Mouse (Mus musculus) adrenal gland (tissue): Measurements from ENCODE around the gene Klc1.
"Not testable (repeated sequence)": the region's sequence is repeated elsewhere in the genome, so short reads cannot be mapped to it uniquely, and the experiment has no call there.

Experiments
- intact Hi-C: fragments of 180-260 bp; cut with DNase I; formaldehyde crosslinking; loops from one replicate; pipeline ENCODE4 v1.15.1; 2025
- long read RNA-seq, 2 experiments: library from polyadenylated mRNA; unstranded; transcript quantifications; one replicate each; pipeline ENCODE4 v2.0.0; 2020; ENCODE audit warnings: borderline replicate concordance in 1 of 2; ENCODE audit not compliant: insufficient replicate concordance in 1 of 2

Klc1 gene
- long read RNA-seq, experiment 1, transcript Klc1-209 (2 exons, 968 nt): major isoform, 5 of 45 reads
- long read RNA-seq, experiment 1, partial matches to known transcripts: 5 of 45 reads
- long read RNA-seq, experiment 1, other reads (novel, unspliced or antisense): 27 of 45 reads
- long read RNA-seq, experiment 2, transcript Klc1-201 (16 exons, 2,504 nt): major isoform, 6 of 43 reads
- long read RNA-seq, experiment 2, partial matches to known transcripts: 6 of 43 reads
- long read RNA-seq, experiment 2, other reads (novel, unspliced or antisense): 25 of 43 reads

DNA sequence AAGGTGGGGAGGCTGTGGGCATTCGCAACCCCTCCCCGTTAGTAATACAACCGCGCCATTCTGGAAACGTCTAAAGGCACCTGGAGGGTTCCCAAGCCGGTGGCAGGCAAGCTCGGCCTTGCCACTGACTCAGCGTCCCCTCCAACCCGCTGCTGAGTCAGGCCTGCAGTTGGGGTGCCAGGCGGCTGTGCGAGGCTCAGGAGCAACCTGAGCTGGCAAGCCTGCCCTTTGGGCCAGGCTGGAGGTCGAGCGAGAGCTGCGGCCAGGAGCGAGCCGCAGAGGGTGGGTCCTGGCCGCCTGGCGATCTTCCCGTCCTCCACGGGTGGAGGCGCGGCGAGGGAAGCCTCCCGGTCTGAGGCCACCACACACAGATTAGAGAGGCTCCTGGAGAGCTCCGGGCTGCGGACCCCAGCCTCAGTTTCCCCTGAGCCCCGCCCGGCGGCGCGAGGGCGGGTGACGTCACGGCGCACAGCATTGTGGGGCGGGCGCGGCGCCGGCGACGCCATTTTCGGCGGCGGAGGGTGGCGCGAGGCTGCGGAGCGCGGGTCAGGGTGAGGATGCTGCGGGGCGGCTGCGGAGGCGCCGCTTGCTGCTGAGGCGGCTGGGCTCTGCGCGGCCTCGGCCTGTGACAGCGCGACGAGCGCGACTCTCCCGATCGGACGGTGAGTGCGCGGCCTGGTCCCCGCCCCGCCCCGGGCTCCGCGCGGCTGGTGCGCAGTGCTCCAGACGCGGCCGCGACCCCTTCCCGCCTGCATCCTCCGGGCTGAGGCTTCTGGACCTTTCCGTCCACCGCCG, at the start of gene Klc1:
Klc1 (plus strand) TSS at position 469 of the 795 bp plus-strand sequence.
- intact Hi-C loops: no loop called here

DNA sequence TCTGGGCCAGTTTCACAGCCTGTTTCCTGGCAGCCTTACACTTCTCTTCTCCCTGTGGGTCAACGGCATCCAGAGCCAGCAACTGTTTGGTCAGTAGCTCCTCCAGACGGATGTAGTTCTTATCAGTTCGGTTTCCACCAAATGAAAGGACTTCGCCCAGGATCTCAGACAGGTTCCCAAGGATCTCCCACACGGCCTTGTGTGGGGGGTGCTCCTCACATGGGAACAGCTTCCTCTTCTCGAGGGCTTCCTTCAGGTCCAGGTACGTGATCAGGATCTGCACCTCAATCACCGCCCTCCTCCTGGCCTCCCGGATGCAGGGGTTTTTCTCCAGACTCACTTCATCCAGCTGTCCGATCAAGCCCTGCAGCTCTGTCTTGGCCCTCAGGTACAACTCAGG, 48.6 kb upstream of the Klc1 start:
- intact Hi-C loops: no loop called here

DNA sequence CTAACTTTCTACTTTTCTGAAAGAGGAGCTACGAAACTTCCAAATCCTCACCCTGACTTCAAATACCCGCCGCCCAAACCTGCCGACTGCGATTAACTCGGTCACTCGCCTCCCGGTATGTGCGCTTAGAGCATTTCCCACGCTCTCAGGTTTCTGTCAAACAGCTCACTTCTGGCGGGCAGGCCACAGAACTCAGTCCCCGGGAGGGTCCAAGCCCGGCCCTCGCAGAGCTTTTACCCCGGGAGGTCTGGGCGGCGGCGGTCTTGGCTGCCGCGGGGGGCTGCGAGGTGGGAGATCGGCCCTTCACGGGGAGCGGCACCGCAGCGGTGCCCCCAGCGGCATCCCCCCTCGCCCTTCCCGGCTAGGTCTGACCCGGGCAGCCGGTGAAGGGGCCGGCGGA, 46.2 kb upstream of the Klc1 start:
- intact Hi-C loops: no loop called here

DNA sequence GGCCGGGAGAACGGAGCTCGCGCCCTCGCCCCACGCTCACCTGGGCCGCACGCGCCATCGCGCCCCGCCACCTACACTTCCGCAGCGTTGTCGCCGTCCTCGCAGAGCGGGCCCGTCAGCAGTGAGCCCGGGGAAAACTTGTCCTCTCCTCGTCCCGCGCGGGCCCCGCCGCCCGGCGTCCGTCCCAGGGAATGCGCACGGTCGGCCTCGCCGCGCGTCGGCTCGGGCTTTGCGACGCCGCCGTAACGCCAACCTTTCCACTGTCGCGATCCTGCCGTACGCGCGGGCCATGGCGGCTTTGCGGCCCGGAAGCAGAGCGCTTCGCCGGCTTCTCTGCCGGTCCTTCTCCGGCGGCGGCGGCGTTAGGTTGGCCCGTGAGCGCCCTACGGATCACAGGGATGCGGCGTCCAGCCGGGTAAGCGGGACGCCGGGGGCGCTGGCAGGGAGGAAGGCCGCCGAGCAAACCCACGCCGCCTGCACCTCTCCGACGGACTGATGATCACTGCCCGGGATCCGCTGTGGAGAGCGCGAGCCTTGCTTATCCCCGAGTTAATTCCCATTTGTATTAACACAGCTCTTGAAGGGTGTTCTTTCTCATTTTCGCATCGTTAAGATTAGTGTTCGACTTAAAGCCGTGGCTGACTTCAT, 45.5 kb upstream of the Klc1 start, which contains the start of the genes Bag5 and Apopt1:
Bag5 (minus strand) TSS at position 254 of the 648 bp plus-strand sequence.
Apopt1 (plus strand) TSS at position 258 of the 648 bp plus-strand sequence.
- intact Hi-C loops: no loop called here

DNA sequence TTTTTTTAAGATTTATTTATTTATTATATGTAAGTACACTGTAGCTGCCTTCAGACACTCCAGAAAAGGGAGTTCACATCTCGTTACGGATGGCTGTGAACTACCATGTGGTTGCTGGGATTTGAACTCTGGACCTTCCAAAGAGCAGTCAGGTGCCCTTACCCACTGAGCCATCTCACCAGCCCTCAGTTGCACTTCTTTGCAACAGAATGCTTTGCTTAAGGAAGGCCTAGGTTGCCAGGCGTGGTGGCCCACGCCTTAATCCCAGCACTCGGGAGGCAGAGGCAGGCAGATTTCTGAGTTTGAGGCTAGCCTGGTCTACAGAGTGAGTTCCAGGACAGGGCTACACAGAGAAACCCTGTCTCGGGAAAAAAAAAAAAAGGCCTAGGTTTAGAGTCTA, 44.8 kb upstream of the Klc1 start:
- intact Hi-C loops: not testable (repeated sequence)

DNA sequence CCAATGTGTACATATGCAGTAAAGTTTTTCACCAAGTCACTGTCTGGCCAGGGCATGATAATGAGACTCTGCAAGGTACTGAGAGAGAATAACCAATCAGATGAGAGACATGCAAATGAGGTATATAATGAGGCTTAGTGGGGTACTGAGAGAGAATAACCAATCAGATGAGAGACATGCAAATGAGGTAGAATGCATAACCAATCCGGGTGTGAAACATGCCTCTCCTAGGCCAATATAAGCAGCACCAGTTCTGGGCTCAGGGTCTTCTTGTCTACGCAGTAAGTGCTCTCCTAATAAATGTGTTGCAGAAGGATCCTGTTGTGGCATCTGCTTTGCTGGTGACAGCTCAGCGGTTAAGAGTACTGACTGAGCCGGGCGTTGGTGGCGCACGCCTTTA, 42.1 kb upstream of the Klc1 start:
- intact Hi-C loops: no loop called here

DNA sequence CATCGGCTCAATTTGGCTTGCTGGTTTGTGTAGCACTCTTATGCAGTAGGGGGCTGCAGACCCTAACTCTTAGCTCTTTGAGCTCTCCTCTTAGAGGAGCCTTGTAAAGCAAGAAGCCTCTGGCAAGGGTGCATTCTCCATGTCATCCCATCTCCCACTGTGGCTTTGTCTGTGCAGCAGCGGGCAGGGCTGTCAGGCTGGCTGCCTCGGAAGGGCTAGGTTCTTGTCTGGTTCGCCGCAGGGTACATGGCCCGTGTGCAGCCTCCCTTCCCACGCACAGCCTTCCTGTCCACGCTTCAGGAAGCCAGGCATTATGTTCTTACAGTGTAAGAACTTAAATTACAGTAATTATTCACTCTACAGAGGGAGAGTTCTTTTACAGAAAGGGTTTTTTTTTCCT, 40.0 kb upstream of the Klc1 start:
- intact Hi-C loops: no loop called here

DNA sequence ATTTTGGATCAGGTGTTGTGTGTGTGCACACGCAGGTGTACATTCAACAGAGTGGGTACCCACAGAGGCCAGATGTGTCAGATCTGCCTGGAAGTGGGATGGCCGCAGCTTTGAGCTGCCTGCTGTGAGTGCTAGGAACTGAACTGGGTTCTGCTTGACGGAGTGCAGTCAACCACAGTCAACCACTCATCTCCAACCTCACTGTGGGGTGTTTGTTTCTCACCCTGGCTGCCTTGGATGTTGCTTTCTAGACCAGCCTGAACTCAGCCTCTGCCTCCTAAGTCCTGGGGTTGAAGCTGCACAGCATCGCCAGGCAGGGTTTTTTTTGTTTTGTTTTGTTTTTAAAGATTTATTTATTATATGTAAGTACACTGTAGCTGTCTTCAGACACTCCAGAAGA, 38.4 kb upstream of the Klc1 start:
- intact Hi-C loops: no loop called here

DNA sequence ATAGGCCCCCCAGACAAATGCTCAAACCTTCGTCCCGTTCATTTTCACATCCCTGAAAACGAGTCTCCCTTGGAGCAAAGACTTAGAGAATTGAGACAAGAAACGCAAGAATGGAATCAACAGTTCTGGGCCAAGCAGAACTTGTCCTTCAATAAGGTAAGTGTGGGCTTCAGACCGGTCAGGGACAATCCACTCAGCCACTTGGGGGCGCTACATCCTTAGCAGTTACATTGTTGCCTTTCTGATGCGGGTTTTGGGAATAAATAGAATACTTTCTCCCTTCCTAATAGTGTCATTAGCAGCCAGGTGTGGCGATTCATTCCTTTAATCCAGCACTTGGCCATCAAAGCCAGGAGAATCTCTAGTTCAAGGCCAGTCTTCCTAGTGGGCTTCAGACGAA, 36.0 kb upstream of the Klc1 start:
- intact Hi-C loops: no loop called here

DNA sequence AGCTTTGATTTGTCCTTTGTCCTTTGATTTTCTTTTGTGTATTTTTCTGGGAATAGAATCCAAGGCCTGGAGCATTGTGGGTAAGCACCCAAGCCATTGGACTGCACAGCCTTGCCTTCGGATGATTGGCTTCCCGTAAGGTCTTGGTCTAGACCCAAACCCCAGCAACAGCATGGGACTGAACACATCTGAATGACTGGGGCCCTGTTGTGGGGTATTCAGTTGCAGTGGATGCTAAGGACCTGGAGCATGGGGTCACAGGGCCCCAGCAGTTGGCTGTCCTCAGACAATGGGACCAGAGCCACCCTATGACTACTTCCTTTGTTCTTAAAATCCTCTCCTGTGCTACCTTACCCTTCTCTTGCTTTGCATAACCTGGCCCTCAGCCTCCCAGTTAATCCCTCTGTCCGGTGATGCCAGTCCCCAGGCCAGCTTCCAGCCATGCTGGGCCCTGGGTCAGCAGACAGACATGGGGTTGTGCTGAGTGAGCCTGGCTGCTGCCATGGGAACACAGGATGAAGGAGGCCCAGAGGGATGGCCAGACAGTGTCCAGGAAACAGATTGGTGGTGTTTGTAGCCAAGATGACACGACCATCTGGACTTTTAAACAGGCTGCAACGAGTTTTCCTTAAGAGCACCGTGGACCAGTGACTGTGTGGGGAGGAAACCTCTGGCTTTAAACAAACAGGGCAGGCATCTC, 33.9 kb upstream of the Klc1 start:
- intact Hi-C loops: no loop called here

DNA sequence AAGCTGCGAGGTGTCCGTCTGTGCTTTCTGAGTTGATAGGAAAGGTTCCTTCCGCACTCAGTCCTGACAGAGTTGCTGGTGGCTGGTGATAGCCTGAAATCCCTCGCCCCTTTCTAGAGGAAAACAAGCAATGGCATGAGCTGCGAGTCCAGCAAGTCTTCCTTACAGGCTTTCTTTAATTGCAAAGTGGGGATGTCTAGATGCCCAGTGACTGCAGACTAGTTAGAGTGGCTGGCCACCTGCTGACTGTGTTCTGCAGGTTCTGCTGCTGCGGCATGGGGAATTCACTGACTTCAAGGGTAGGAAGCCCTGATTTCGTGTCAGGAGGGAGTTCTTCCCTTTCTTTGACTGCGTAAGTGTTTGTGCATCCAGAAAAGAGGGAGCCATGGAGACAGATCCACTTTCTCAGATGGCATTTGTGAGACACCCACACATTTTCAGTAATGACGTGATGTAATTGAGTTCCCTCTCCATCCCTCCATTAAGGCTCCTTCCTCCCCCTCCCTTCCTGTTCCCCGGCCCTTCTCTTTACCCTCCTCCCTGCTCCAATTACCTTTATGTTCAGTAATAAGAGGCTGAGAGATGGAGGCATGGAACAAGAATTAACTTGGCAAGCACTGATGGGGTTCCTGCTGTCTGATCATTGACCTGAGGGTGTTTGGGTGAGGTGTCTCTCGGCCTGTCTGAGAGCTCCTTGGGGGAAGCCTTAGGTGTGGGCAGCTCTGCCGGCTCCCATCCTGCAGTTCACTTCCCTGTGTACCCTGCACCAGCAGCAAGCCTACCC, 33.1 kb upstream of the Klc1 start:
- intact Hi-C loops: no loop called here

DNA sequence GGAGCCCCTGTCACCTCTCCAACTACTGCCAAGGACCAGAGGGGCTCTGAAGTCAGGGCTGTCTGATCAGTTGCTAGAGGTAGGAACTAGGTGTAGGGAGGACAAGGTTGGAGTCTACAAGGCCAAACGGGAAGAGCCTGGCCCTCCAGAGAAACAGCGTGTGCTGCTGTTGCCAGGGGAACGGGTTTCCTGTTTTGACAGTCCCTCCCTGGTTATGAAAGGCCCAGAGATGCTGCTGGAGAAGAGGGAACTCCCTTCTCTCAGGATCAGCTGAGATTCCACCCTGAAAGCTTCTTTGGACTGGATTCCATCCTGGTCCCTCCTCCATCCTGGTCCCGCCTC, 32.6 kb upstream of the Klc1 start:
- intact Hi-C loops: no loop called here

DNA sequence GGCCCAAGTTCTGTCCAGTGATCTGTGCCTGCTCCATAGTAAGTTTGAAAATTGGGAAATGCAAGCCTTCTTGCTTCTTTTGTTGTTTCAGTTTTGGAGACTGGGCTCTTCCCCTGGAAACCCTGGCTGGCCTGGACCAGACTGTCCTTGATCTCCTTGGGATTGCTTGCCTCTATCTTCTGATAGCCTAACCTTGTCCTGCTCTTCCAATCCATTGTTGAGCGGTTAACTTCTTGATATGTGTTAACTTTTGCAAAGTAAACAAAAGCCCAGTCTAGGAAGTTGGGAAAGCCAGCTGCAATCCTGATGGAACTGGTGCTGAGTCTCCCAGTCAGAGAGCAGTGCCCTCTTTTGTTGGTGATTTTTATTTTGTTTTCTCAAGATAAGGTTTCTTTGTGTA, 30.7 kb upstream of the Klc1 start:
- intact Hi-C loops: no loop called here

DNA sequence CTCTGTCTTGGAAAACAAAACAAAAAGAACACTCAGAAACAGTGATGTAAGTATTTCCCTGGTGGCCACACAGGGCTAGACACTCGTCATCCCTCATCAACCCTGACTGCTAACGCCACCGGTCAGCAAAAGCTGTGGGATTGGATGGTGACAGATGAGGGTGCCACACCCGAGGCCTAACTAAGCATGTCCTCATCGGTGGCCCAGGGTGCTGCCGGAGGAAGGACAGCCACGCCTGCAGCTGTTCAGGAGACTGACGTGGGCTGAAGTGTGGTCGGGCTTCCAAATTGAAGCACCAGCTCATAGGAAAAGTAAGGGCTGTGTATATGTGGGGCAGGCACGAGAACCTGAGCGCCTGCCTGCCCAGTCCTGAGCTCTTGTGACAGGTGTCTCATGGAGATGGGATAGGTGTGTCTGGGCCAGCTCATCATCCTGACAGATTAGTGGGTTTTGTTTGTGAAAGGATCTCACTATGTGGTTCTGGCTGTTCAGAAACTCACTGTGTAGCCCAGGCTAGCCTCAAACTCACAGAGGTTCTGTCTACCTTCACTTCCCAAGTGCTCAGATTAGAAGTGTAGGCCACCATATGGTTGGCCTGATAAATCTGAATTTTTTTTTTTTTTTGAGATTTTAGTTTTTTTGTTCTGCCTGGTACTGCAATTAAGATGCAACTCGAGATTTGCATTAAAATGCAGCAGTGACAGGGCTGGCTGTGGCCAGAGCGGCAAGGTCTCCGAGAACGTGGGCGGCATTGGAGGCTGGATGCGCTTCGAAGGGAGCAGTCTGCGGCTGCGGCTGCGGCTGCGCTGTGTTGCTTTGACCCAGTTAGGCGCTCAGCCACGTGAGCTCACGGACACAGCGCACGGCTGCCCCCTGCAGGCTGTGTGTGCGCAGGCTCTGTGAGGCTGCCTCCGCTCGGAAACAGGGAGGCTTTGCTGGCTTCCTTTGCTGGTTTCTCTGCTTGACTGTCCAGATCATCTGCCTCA, 26.5 kb upstream of the Klc1 start:
- intact Hi-C loops: loop anchor here (2.0 kb wide), 1 partner anchor 63 kb away; no protein-coding TSS in a partner anchor

DNA sequence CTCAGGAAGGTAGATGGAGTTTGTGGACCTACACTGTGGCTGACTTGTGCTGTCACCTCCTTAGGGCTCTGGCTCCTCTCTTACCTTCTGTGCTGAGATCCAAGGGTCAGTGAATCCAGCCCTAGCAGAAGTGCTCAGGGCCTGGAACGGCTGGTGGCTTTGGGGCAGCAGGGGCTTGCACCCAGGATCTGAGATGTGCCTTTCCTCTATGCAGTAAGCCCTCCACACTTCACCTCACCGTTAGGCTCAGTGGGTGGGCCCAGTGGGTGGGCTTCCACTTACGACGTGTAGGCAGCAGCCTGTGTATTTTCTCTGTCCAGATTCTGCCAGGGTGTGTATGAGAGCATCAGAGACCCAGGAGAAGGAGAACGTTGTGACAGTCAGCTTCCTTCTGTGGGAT, 25.7 kb upstream of the Klc1 start:
- intact Hi-C loops: loop anchor here (2.0 kb wide), 1 partner anchor 64 kb away; no protein-coding TSS in a partner anchor

DNA sequence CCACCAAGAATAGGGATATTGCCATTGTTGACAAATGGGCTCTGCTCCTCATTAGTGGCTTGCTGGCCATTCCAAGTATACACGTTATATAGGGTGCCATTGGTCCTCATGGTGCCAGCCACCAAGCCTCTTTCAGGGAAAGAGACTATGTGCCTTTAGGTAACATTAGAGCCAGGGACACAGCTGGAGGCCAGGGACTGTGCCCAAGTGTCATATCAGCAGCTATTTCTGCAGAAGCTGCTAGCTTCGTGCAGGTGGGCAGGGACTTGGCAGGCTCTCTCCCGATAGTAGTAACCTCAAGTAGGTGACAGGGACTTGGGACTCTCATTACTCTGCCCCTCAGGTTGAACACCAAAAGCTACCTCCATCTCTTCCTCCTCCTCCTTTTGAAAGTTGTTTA, 23.7 kb upstream of the Klc1 start:
- intact Hi-C loops: loop anchor here (5.0 kb wide), 1 partner anchor 37 kb away; no protein-coding TSS in a partner anchor

DNA sequence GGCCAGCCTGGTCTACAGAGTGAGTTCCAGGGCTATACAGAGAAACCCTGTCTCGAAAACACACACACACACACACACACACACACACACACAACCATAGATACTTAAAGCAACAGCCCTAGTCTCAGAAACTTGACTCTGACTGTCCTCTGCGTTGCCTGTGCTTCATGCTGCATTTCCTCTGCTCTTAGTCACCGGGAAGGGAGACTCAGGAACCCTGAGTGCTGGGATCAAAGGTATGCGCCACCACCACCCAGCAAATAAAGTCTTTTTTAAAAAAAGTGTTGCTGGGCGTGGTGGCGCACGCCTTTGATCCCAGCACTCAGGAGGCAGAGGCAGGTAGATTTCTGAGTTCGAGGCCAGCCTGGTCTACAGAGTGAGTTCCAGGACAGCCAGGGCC, 22.0 kb upstream of the Klc1 start:
- intact Hi-C loops: loop anchor here (5.0 kb wide), 1 partner anchor 36 kb away; no protein-coding TSS in a partner anchor

DNA sequence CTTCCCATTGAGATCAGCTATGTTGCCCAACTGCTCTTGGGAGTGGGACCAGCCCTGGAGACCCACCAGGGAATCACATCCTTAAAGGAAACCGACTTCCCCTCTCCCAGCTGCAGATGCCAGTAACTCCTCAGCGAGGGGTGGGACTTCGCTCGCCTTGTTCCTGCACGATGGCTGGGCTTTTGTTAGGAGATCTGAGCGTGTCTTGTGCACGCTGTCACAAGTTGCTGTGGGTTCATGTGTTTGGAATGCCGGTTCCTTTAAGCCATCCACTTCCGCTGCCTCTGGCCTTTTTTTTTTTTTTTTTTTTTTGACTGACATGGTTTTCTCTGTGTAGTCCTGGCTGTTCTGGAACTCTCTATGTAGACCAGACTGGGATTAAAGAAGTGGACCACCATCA, 21.3 kb upstream of the Klc1 start:
- intact Hi-C loops: loop anchor here (5.0 kb wide), 1 partner anchor 35 kb away; no protein-coding TSS in a partner anchor

DNA sequence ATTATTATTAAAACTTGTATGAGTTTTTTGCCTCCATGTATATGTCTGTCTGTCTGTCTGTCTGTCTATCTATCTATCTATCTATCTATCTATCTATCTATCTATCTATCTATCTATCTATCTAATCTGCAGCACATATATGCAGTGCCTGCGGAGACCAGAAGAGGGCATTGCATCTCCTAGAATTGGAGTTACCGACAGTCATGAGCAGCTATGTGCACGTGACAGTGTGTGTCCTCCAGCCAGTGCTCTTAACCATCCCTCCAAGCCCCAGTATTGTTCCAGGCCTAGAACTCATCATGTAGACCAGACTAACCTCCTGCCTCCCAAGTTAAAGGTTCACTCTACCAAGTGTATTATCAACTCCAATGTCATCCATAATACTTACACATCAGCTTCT, 19.9 kb upstream of the Klc1 start:
- intact Hi-C loops: loop anchor here (5.0 kb wide), 1 partner anchor 34 kb away; no protein-coding TSS in a partner anchor
